Mouse (Mus musculus) ES-E14 (cell line): ENCODE measurements around the gene Fam198b. TPM values are rescaled to one million over a fixed set of nuclear protein-coding genes. Genes with fewer than 3 reads are reported as not detected.

ENCODE experiments used
- DNase-seq: peaks from one replicate; pipeline ENCODE4 v3.0.0-alpha.2; 2013; ENCODE audit warnings: low read depth, low spot score
- H3K27ac ChIP-seq: 2 replicates; pipeline ENCODE4 v1.5.1; 2012; ENCODE audit warnings: low read depth, mild to moderate bottlenecking, low read length, moderate library complexity, mixed read lengths; ENCODE audit not compliant: poor library complexity, insufficient read depth, severe bottlenecking
- H3K36me3 ChIP-seq: 2 replicates; pipeline ENCODE4 v1.6.1; 2012; ENCODE audit warnings: mild to moderate bottlenecking, low read length, moderate library complexity, mixed read lengths; ENCODE audit not compliant: control insufficient read depth, poor library complexity, insufficient read depth, severe bottlenecking
- H3K4me1 ChIP-seq, 2 experiments: fragments of 150-350 bp in 1 of 2; sonication (generic) in 1 of 2; 2 replicates each; pipeline ENCODE4 v1.6.1; 2012; ENCODE audit warnings: low read length in 2 of 2, mild to moderate bottlenecking in 1 of 2, mixed read lengths in 1 of 2; ENCODE audit not compliant: control insufficient read depth in 2 of 2, insufficient read depth in 2 of 2, poor library complexity in 1 of 2
- H3K4me3 ChIP-seq, 2 experiments: fragments of 150-350 bp in 1 of 2; sonication (generic) in 1 of 2; 2 replicates each; pipeline ENCODE4 v1.5.1; 2012; ENCODE audit warnings: low read length in 2 of 2, low read depth in 1 of 2, mild to moderate bottlenecking in 1 of 2, mixed read lengths in 1 of 2; ENCODE audit not compliant: insufficient read depth in 1 of 2, poor library complexity in 1 of 2, severe bottlenecking in 1 of 2
- H3K9ac ChIP-seq: 2 replicates; pipeline ENCODE4 v1.6.1; 2012; ENCODE audit warnings: low read depth, mild to moderate bottlenecking, low read length, mixed read lengths; ENCODE audit not compliant: poor library complexity, insufficient read depth, severe bottlenecking
- H3K9me3 ChIP-seq: fragments of 150-350 bp; sonication (generic); 2 replicates; pipeline ENCODE4 v1.6.1; 2012; ENCODE audit warnings: low read depth, mild to moderate bottlenecking, low read length; ENCODE audit not compliant: control insufficient read depth, insufficient read depth
- CHD2 ChIP-seq: IDR thresholded peaks from 2 replicates; pipeline ENCODE4 v1.6.1; 2014; ENCODE audit warnings: mild to moderate bottlenecking, low read depth, low read length, inconsistent platforms
- HCFC1 ChIP-seq: IDR thresholded peaks from 2 replicates; pipeline ENCODE4 v1.6.1; 2012; ENCODE audit warnings: low read length, inconsistent platforms, borderline replicate concordance; ENCODE audit not compliant: insufficient read depth
- MAFK ChIP-seq: IDR thresholded peaks from 2 replicates; pipeline ENCODE4 v1.6.1; 2014; ENCODE audit warnings: mild to moderate bottlenecking, low read depth, low read length, inconsistent platforms; ENCODE audit not compliant: insufficient read depth
- ZC3H11A ChIP-seq: IDR thresholded peaks from 2 replicates; pipeline ENCODE4 v1.6.1; 2012; ENCODE audit warnings: low read depth, mild to moderate bottlenecking, inconsistent platforms, low read length, borderline replicate concordance
- ZNF384 ChIP-seq: IDR thresholded peaks from 2 replicates; pipeline ENCODE4 v1.6.1; 2012; ENCODE audit warnings: low read depth, low read length, inconsistent platforms
- in situ Hi-C, 2 experiments: fragments of 600-800 bp; cut with MboI; formaldehyde crosslinking; loops; one replicate each; pipeline ENCODE4 v1.15.1; 2025; ENCODE audit warnings: low sequenced_read_pairs in 2 of 2, inconsistent platforms in 1 of 2; ENCODE audit not compliant: unreplicated experiment in 2 of 2
- total RNA-seq: library from RNA; depleted of rRNA; stranded (reverse); fragments of 300-350 nt; gene quantifications from 2 replicates; pipeline ENCODE4 v1.2.3, GENCODE M21; 2012

The Fam198b gene
- total RNA-seq, 1 experiment: 16.5 TPM

- no peak for DNase-seq
- Histone ChIP-seq H3K9me3 (no peaks in the 10 kb centered on the region), H3K27ac (no peak overlapping the region), H3K4me3 (no peak overlapping the region), H3K36me3 (no peaks in the 10 kb centered on the region), H3K4me1 (no peaks in the 10 kb centered on the region), H3K9ac (no peak overlapping the region)
- in situ Hi-C loops: no loop called here
- TF ChIP-seq CHD2 (no peak), HCFC1 (no peak), MAFK (no peak), ZC3H11A (no peak), ZNF384 (no peak)
Observed at GRCm38 (mm10) chr3:79866089-79866488, 18.2 kb upstream of the Fam198b start.

DNA sequence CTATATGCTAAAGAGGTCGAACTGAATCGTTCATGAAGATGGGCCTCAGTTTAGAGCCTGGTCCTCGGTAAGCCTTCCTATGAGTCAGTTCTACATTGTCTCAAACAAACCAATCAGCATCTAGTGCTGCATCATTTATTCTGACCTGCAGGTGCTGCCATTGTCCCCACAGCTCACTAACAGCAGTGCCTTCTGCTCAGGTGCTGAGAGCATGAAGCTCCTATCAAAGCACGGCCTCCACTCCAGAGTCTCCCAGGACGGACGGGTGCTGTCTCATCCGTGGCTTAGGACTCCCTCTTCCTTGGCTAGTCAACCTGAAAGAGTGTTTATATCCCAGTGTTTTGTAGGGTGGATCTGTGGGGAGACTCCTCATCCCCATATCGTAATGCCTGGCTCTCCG is 17.8 kb upstream of the Fam198b start:
- TF ChIP-seq ZNF384 (no peak), CHD2 (no peak), ZC3H11A (no peak), MAFK (no peak), HCFC1 (no peak)
- Histone ChIP-seq H3K27ac (no peak overlapping the region), H3K9ac (no peak overlapping the region), H3K4me1 (no peaks in the 10 kb centered on the region), H3K9me3 (no peaks in the 10 kb centered on the region), H3K36me3 (no peaks in the 10 kb centered on the region), H3K4me3 (no peak overlapping the region)
- no peak for DNase-seq
- in situ Hi-C loops: no loop called here

GRCm38 (mm10) chr3:79867121-79867709 is 17.1 kb upstream of the Fam198b start:
- DNase-seq: no peak
- TF ChIP-seq MAFK (no peak), ZC3H11A (no peak), HCFC1 (no peak), ZNF384 (no peak), CHD2 (no peak)
- H3K27ac ChIP-seq: no peak overlapping the region

DNA sequence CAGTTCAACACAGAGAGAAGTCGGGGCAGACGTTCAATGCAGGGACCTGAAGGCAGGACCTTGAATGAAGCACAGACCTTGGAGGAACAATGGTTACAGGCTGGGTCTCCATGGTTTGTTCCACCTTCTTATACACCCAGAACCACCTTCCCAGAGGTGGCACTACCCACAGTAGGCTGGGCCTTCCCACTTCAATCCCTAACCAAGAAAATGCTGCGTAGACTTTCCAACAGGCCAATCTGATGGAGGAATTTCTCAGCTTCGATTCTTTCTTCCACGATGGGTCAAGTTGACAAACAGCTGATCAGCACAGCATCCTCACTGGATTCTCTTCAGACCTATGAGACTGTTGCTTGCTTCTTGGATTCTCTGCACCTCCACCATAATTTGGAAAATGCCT is 8.9 kb upstream of the Fam198b start:
- Histone ChIP-seq H3K9ac (no peak overlapping the region), H3K9me3 (no peaks in the 10 kb centered on the region), H3K4me3 (no peak overlapping the region), H3K36me3 (no peaks in the 10 kb centered on the region), H3K27ac (no peak overlapping the region), H3K4me1 (no peaks in the 10 kb centered on the region)
- TF ChIP-seq ZNF384 (no peak), CHD2 (no peak), MAFK (no peak), HCFC1 (no peak), ZC3H11A (no peak)
- in situ Hi-C loops: loop anchor here (10.0 to 25.0 kb wide), 2 partner anchors 179 to 187 kb away; no protein-coding TSS in a partner anchor
- no peak for DNase-seq

More at GRCm38 (mm10) chr3:79867121-79867709, 17.1 kb upstream of the Fam198b start:
- H3K4me3 ChIP-seq: no peak overlapping the region
- no peaks in the 10 kb centered on the region for H3K36me3 ChIP-seq
- H3K4me1 ChIP-seq: no peaks in the 10 kb centered on the region
- in situ Hi-C loops: no loop called here
- H3K9ac ChIP-seq: no peak overlapping the region
- H3K9me3 ChIP-seq: no peaks in the 10 kb centered on the region

DNA sequence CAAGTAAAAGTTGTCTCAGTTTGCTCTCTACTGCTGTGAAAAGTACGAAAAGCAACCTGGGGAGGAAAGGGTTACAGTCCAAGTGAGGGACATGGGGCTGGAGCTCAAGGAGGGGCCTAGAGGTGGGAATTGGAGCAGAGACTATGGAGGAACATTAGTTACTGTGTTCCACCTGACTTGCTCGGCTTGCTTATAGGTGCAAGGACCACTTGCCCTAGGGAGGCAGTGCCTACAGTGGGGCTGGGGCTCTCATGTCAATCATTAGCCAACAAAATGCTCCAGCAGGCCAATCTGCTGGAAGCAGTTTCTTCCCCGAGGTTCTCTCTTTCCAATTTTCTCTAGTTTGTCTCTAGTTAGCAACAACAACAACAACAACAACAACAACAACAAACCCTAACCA is 6.0 kb upstream of the Fam198b start:
- TF ChIP-seq ZNF384 (no peak), CHD2 (no peak), ZC3H11A (no peak), MAFK (no peak), HCFC1 (no peak)
- no peak overlapping the region for H3K27ac ChIP-seq
- DNase-seq: no peak
- in situ Hi-C loops: loop anchor here (10.0 to 25.0 kb wide), 2 partner anchors 176 to 184 kb away; no protein-coding TSS in a partner anchor
- no peak overlapping the region for H3K4me3 ChIP-seq
- no peaks in the 10 kb centered on the region for H3K4me1 ChIP-seq
- H3K9me3 ChIP-seq: no peaks in the 10 kb centered on the region
- no peaks in the 10 kb centered on the region for H3K36me3 ChIP-seq
- H3K9ac ChIP-seq: no peak overlapping the region
